Mouse (Mus musculus) heart, embryonic 12.5 days (tissue): ENCODE measurements around the gene Alkbh7. TPM values are rescaled to one million over a fixed set of nuclear protein-coding genes. Genes with fewer than 3 reads are reported as not detected.
A peak's percentile ranks its signal among the peaks of the same experiment; 100 is the strongest.

Source experiments
- ATAC-seq: fragments of 200-750 bp; cut with Nextera tagmentation; 2 replicates; pipeline ENCODE4 v1.8.0; 2017; ENCODE audit warnings: moderate TSS enrichment, moderate library complexity; ENCODE audit not compliant: insufficient number of reproducible peaks, low FRiP score
- H3K27ac ChIP-seq: fragments of 300-500 bp; sonication (generic); 2 replicates; pipeline ENCODE4 v1.5.1; 2016; ENCODE audit warnings: mild to moderate bottlenecking, moderate library complexity; ENCODE audit not compliant: poor library complexity, severe bottlenecking
- H3K27me3 ChIP-seq: fragments of 300-500 bp; sonication (generic); replicated peaks from 2 replicates; pipeline ENCODE4 v1.6.1; 2016; ENCODE audit warnings: mild to moderate bottlenecking, moderate library complexity
- H3K36me3 ChIP-seq: fragments of 300-500 bp; sonication (generic); 2 replicates; pipeline ENCODE4 v1.6.1; 2016; ENCODE audit warnings: mild to moderate bottlenecking, moderate library complexity
- H3K4me1 ChIP-seq: fragments of 300-500 bp; sonication (generic); replicated peaks from 2 replicates; pipeline ENCODE4 v1.6.1; 2016; ENCODE audit warnings: mild to moderate bottlenecking
- H3K4me2 ChIP-seq: fragments of 300-500 bp; sonication (generic); 2 replicates; pipeline ENCODE4 v1.6.1; 2016; ENCODE audit warnings: mild to moderate bottlenecking, moderate library complexity
- H3K4me3 ChIP-seq: fragments of 300-500 bp; sonication (generic); 2 replicates; pipeline ENCODE4 v1.5.1; 2016; ENCODE audit warnings: mild to moderate bottlenecking
- H3K9ac ChIP-seq: fragments of 300-500 bp; sonication (generic); 2 replicates; pipeline ENCODE4 v1.6.1; 2016; ENCODE audit warnings: mild to moderate bottlenecking, moderate library complexity
- H3K9me3 ChIP-seq: fragments of 300-500 bp; sonication (generic); replicated peaks from 2 replicates; pipeline ENCODE4 v1.6.1; 2016; ENCODE audit warnings: mild to moderate bottlenecking, moderate library complexity
- WGBS: fragments of 180-500 bp; shearing (Covaris S2); methylation state at CpG from one replicate; pipeline ENCODE4 v1.1.7; 2016; 5-methylcytosine and 5-hydroxymethylcytosine counted together
- polyA plus RNA-seq: library from polyadenylated mRNA; unstranded; fragments of >200 nt; fragmentation: Nextera tagmentation; extraction: Ambion mirVana; gene quantifications from 2 replicates; pipeline ENCODE4 v1.2.1, GENCODE M21; 2016

The Alkbh7 gene
- polyA plus RNA-seq, 1 experiment from 2014 or later: 48.5 TPM

GRCm38 (mm10) chr17:56988921-56989430 is 8.2 kb upstream of the Alkbh7 start:
- Histone ChIP-seq H3K36me3 (peaks cover 26% of the 10 kb centered on the region), H3K4me3 (peak overlapping the region; percentile 89), H3K9me3 (no peaks in the 10 kb centered on the region), H3K9ac (no peak overlapping the region), H3K4me1 (peaks cover 7% of the 10 kb centered on the region), H3K27ac (no peak overlapping the region), H3K27me3 (no peaks in the 10 kb centered on the region), H3K4me2 (peak overlapping the region; percentile 83)
- ATAC-seq: no peak
- WGBS: 70% methylated on average over 7 of the region's 7 CpGs

- no peaks in the 10 kb centered on the region for H3K27me3 ChIP-seq
- H3K4me1 ChIP-seq: peaks cover 7% of the 10 kb centered on the region
- peak overlapping the region; percentile 63 for H3K9ac ChIP-seq
- H3K4me3 ChIP-seq: peak overlapping the region; percentile 89
- WGBS: 4% methylated on average over 25 of the region's 25 CpGs
- H3K27ac ChIP-seq: peak overlapping the region; percentile 31; the same call in 1 of the 2 replicates
- peak overlapping the region; percentile 83 for H3K4me2 ChIP-seq
- peak; percentile 87 for ATAC-seq
- no peaks in the 10 kb centered on the region for H3K9me3 ChIP-seq
- H3K36me3 ChIP-seq: peaks cover 32% of the 10 kb centered on the region
Measured at GRCm38 (mm10) chr17:56989467-56990114, 7.5 kb upstream of the Alkbh7 start.

DNA sequence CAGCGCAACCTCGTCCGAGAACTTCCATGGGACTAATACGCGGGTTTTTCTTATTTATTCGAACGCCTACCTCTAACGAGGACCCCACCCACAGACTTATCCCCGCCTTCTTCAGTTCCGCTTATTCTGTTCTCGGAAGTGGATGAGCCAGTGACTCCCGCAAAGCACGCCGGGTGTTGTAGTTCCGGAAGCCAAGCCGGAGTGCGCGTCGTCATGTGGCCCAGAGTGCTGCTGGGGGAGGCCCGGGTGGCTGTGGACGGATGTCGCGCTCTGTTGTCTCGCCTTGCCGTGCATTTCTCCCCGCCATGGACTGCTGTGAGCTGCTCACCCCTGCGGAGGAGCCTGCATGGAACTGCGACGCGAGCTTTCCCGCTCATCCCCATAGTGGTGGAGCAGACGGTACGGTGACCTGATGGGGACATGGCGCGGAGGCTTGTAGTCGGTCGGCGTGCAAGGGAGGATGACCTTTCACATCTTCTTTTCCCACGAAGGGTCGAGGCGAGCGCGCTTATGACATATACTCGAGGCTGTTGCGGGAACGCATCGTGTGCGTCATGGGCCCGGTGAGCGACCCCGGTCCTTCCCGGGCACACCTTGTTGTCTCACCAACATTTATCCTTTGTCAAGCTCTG is 6.9 kb upstream of the Alkbh7 start, which contains the start of gene Clpp:
Clpp (plus strand) TSS at position 191 of the 632 bp plus-strand sequence.
- peak within 1 kb of the TSS; percentile 88 for H3K9ac ChIP-seq
- ATAC-seq: peak; percentile 96
- H3K4me2 ChIP-seq: peak within 1 kb of the TSS; percentile 83
- peak within 1 kb of the TSS; percentile 89 for H3K4me3 ChIP-seq
- H3K4me1 ChIP-seq: peaks cover 7% of the 10 kb centered on the region
- peak within 1 kb of the TSS; percentile 31; the same call in 1 of the 2 replicates for H3K27ac ChIP-seq
- no peaks in the 10 kb centered on the region for H3K27me3 ChIP-seq
- WGBS: under 1% methylated on average over 52 of the region's 52 CpGs
- H3K9me3 ChIP-seq: no peaks in the 10 kb centered on the region
- H3K36me3 ChIP-seq: peaks cover 37% of the 10 kb centered on the region

- H3K4me1 ChIP-seq: peaks cover 7% of the 10 kb centered on the region
- H3K9me3 ChIP-seq: no peaks in the 10 kb centered on the region
- ATAC-seq: no peak
- H3K4me3 ChIP-seq: peak overlapping the region; percentile 89
- H3K4me2 ChIP-seq: peak overlapping the region; percentile 83
- no peaks in the 10 kb centered on the region for H3K27me3 ChIP-seq
- H3K36me3 ChIP-seq: peaks cover 45% of the 10 kb centered on the region
- peak overlapping the region; percentile 88 for H3K9ac ChIP-seq
- no peak overlapping the region for H3K27ac ChIP-seq
- WGBS: 61% methylated on average over 2 of the region's 2 CpGs
Measured at GRCm38 (mm10) chr17:56990966-56991365, 6.2 kb upstream of the Alkbh7 start.

- 86% methylated on average over 8 of the region's 8 CpGs for WGBS
- no peak for ATAC-seq
- no peak overlapping the region for H3K27ac ChIP-seq
- no peak overlapping the region for H3K9ac ChIP-seq
- H3K9me3 ChIP-seq: no peaks in the 10 kb centered on the region
- H3K27me3 ChIP-seq: no peaks in the 10 kb centered on the region
- no peak overlapping the region for H3K4me3 ChIP-seq
- peaks cover 65% of the 10 kb centered on the region for H3K36me3 ChIP-seq
- no peak overlapping the region for H3K4me2 ChIP-seq
- peaks cover 23% of the 10 kb centered on the region for H3K4me1 ChIP-seq
Measured at GRCm38 (mm10) chr17:56995046-56995445, 2.1 kb upstream of the Alkbh7 start.

GRCm38 (mm10) chr17:56996506-56996905 is 633 bp upstream of the Alkbh7 start:
- H3K9ac ChIP-seq: peak overlapping the region; percentile 11; the same call in 1 of the 2 replicates
- H3K4me3 ChIP-seq: no peak overlapping the region
- 50% methylated on average over 2 of the region's 2 CpGs for WGBS
- no peaks in the 10 kb centered on the region for H3K9me3 ChIP-seq
- no peak overlapping the region for H3K4me2 ChIP-seq
- no peak for ATAC-seq
- H3K36me3 ChIP-seq: peaks cover 63% of the 10 kb centered on the region
- no peaks in the 10 kb centered on the region for H3K27me3 ChIP-seq
- H3K27ac ChIP-seq: no peak overlapping the region
- peaks cover 30% of the 10 kb centered on the region for H3K4me1 ChIP-seq

DNA sequence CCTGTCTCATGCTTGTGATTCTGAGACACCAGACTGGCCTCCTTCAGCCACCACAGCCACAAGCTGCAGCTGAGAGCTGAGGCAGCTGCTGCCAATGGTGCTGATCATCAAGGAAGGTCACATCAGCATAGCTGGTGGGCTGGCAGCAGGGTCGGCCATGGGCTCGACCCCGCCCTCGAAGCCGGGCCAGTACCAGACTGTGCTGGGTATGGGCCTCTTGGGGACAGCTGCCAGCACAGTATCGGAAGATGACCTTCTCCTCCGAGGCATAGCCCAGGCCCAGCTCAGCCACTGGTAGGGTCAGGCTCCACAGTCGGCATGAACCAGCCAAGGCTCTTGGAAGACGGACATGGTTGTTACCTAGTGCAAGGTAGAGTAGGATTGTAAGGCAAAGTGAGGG is 2.3 kb downstream of the Alkbh7 start:
- ATAC-seq: no peak
- Histone ChIP-seq H3K9ac (no peak overlapping the region), H3K27ac (no peak overlapping the region), H3K9me3 (no peaks in the 10 kb centered on the region), H3K4me1 (peaks cover 40% of the 10 kb centered on the region), H3K36me3 (peaks cover 57% of the 10 kb centered on the region), H3K4me2 (no peak overlapping the region), H3K27me3 (no peaks in the 10 kb centered on the region), H3K4me3 (no peak overlapping the region)
- whole genome bisulfite sequencing: 89% methylated on average over 9 of the region's 9 CpGs

- Histone ChIP-seq H3K27ac (peak within 1 kb of the TSS; percentile 71; the same call in 1 of the 2 replicates), H3K9ac (no peak within 1 kb of the TSS), H3K4me1 (peaks cover 40% of the 10 kb centered on the region), H3K27me3 (no peaks in the 10 kb centered on the region), H3K9me3 (no peaks in the 10 kb centered on the region), H3K4me3 (no peak within 1 kb of the TSS), H3K4me2 (no peak within 1 kb of the TSS), H3K36me3 (peaks cover 57% of the 10 kb centered on the region)
- 79% methylated on average over 9 of the region's 9 CpGs for WGBS
- ATAC-seq: no peak
Measured at GRCm38 (mm10) chr17:56999968-57000609, 3.0 kb downstream of the Alkbh7 start, which contains the start of gene Pspn. TSS of gene Pspn (minus strand) at chr17:57000018.

- Histone ChIP-seq H3K4me1 (peaks cover 40% of the 10 kb centered on the region), H3K27me3 (no peaks in the 10 kb centered on the region), H3K27ac (peak overlapping the region; percentile 71), H3K4me2 (peak overlapping the region; percentile 35), H3K4me3 (no peak overlapping the region), H3K36me3 (peaks cover 57% of the 10 kb centered on the region), H3K9ac (peak overlapping the region; percentile 46; the same call in 1 of the 2 replicates), H3K9me3 (no peaks in the 10 kb centered on the region)
- WGBS: 20% methylated on average over 8 of the region's 8 CpGs
- no peak for ATAC-seq
Measured at GRCm38 (mm10) chr17:57001228-57001627, 4.1 kb downstream of the Alkbh7 start.

- Histone ChIP-seq H3K4me1 (peaks cover 24% of the 10 kb centered on the region), H3K9ac (no peak overlapping the region)
- ATAC-seq: peak; percentile 67
Measured at GRCm38 (mm10) chr17:57003994-57004393, 6.9 kb downstream of the Alkbh7 start.

More at GRCm38 (mm10) chr17:57003994-57004393, 6.9 kb downstream of the Alkbh7 start:
- Histone ChIP-seq H3K27me3 (no peaks in the 10 kb centered on the region), H3K36me3 (peaks cover 73% of the 10 kb centered on the region), H3K4me2 (no peak overlapping the region), H3K4me3 (no peak overlapping the region), H3K9me3 (no peaks in the 10 kb centered on the region), H3K27ac (no peak overlapping the region)
- WGBS: 72% methylated on average over 7 of the region's 7 CpGs
